Mouse (Mus musculus): ENCODE measurements around the gene Pex14. TPM values are rescaled to one million over a fixed set of nuclear protein-coding genes. Genes with fewer than 3 reads are reported as not detected.
"Not testable (repeated sequence)": the region's sequence is repeated elsewhere in the genome, so short reads cannot be mapped to it uniquely, and the experiment has no call there.

Pex14 gene
- total RNA-seq, 2 experiments from 2014 or later: 0.91 to 5.4 TPM

- not testable (repeated sequence) for ATAC-seq (replicated peaks; ENCODE audit: low FRiP score, poor library complexity, severe bottlenecking)
Measured at GRCm38 (mm10) chr4:149119978-149120562, 20.4 kb upstream of the Pex14 start.

- peak; percentile 88 for ATAC-seq (replicated peaks; ENCODE audit: low FRiP score, poor library complexity, severe bottlenecking)
Measured at GRCm38 (mm10) chr4:149103875-149104561, 4.3 kb upstream of the Pex14 start, which contains the start of gene Dffa. Gene Dffa, plus strand, starts transcription at chr4:149104146.

GRCm38 (mm10) chr4:149101456-149101855 lies 1.8 kb upstream of the Pex14 start:
- no peak for ATAC-seq (replicated peaks; ENCODE audit: low FRiP score, poor library complexity, severe bottlenecking)

- ATAC-seq (replicated peaks; ENCODE audit: low FRiP score, poor library complexity, severe bottlenecking): not testable (repeated sequence)
Measured at GRCm38 (mm10) chr4:149100449-149100848, 773 bp upstream of the Pex14 start.

GRCm38 (mm10) chr4:149098571-149098970 lies 1.1 kb downstream of the Pex14 start:
- no peak for ATAC-seq (replicated peaks; ENCODE audit: low FRiP score, poor library complexity, severe bottlenecking)

- no peak for ATAC-seq (replicated peaks; ENCODE audit: low FRiP score, poor library complexity, severe bottlenecking)
Measured at GRCm38 (mm10) chr4:149097956-149098355, 1.7 kb downstream of the Pex14 start.

- no peak for ATAC-seq (replicated peaks; ENCODE audit: low FRiP score, poor library complexity, severe bottlenecking)
Measured at GRCm38 (mm10) chr4:149091364-149091763, 8.3 kb downstream of the Pex14 start.

- ATAC-seq (replicated peaks; ENCODE audit: low FRiP score, poor library complexity, severe bottlenecking): no peak
Measured at GRCm38 (mm10) chr4:149085381-149085780, 14.3 kb downstream of the Pex14 start.

GRCm38 (mm10) chr4:149081528-149081927 lies 18.1 kb downstream of the Pex14 start:
- ATAC-seq (replicated peaks; ENCODE audit: low FRiP score, poor library complexity, severe bottlenecking): no peak

- ATAC-seq (replicated peaks; ENCODE audit: low FRiP score, poor library complexity, severe bottlenecking): no peak
Measured at GRCm38 (mm10) chr4:149080111-149080510, 19.6 kb downstream of the Pex14 start.

GRCm38 (mm10) chr4:149079629-149080028 lies 20.0 kb downstream of the Pex14 start:
- ATAC-seq (replicated peaks; ENCODE audit: low FRiP score, poor library complexity, severe bottlenecking): no peak

GRCm38 (mm10) chr4:149078261-149078660 lies 21.4 kb downstream of the Pex14 start:
- no peak for ATAC-seq (replicated peaks; ENCODE audit: low FRiP score, poor library complexity, severe bottlenecking)

- ATAC-seq (replicated peaks; ENCODE audit: low FRiP score, poor library complexity, severe bottlenecking): no peak
Measured at GRCm38 (mm10) chr4:149075871-149076575, 23.7 kb downstream of the Pex14 start.

- no peak for ATAC-seq (replicated peaks; ENCODE audit: low FRiP score, poor library complexity, severe bottlenecking)
Measured at GRCm38 (mm10) chr4:149075073-149075472, 24.6 kb downstream of the Pex14 start.

- no peak for ATAC-seq (replicated peaks; ENCODE audit: low FRiP score, poor library complexity, severe bottlenecking)
Measured at GRCm38 (mm10) chr4:149066672-149067551, 32.8 kb downstream of the Pex14 start.

GRCm38 (mm10) chr4:149064061-149064854 lies 35.4 kb downstream of the Pex14 start:
- ATAC-seq (replicated peaks; ENCODE audit: low FRiP score, poor library complexity, severe bottlenecking): no peak

GRCm38 (mm10) chr4:149062406-149063318 lies 37.0 kb downstream of the Pex14 start:
- ATAC-seq (replicated peaks; ENCODE audit: low FRiP score, poor library complexity, severe bottlenecking): no peak

GRCm38 (mm10) chr4:149061432-149061718 lies 38.3 kb downstream of the Pex14 start:
- ATAC-seq (replicated peaks; ENCODE audit: low FRiP score, poor library complexity, severe bottlenecking): no peak
